Mouse (Mus musculus) frontal cortex, postnatal 14 days (tissue): Measurements from ENCODE around the gene Msrb3.

ENCODE experiments used
- DNase-seq, 2 experiments: peaks; one replicate each; pipeline ENCODE4 v3.0.0; 2022; ENCODE audit warnings: low spot score in 2 of 2

Msrb3 gene

DNA sequence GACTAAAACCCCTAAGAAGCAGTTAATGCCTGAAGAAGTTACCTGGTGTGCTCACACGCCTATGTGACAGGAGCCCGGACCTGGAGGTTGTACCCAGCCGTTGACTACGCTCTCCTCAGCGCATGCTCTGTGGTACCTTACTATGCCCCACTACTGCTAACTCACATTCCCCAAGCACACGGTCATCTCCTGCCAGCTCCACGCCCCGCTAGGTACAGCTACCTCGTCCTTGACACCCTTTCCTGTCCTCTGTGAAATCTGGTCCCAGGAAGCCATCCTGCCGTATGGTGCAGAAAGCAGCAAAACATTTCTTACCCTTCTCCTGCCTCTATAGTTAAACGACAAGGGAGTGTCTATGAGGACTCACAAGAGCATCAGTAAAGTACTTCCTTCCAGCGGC lies 37.2 kb downstream of the Msrb3 start:
- no peak for DNase-seq

- no peak for DNase-seq
Measured at GRCm38 (mm10) chr10:120861194-120861593, 37.7 kb downstream of the Msrb3 start.

DNA sequence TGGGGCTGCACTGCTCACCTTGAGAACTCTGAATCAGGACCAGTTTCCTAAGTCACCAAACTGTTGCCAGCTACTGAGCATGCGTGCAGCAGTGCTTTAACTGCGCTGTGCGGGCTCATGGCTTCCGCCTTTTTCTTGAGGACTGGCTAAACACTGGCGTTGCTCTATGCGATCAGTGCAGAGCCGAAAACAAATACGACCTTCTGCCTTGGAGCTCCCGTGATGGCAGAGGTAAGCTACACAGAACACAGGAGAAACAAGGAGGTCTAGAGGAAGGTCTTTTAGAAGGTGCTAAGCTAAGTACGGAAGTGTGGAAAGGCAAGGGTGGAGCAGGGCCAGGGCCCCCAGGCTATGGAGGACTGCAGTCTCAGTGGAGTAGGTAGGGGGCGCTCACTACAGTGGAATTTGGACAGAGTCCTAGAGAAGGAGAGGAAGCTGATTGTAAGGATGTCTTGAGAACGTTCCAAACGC lies 41.3 kb downstream of the Msrb3 start:
- no peak for DNase-seq

DNA sequence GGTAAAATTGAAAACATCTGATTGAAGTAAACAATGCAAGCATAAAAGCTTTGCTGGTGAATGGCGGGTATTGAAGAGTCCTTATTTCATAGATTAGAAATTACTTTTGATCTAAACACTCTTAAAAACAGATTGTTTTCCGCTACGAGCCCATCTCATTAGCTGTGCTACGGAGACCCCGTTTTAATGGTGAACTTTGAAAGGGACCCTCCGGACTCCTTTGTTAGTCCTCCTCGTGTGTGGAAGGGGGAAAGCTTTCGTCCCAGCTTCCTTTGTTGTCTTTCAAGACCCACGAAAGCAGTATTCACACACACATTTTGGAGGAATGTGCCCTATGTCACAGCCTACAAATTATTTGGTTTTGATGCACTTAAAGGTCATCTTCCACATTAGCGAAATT lies 44.6 kb downstream of the Msrb3 start:
- DNase-seq, result no peak

DNA sequence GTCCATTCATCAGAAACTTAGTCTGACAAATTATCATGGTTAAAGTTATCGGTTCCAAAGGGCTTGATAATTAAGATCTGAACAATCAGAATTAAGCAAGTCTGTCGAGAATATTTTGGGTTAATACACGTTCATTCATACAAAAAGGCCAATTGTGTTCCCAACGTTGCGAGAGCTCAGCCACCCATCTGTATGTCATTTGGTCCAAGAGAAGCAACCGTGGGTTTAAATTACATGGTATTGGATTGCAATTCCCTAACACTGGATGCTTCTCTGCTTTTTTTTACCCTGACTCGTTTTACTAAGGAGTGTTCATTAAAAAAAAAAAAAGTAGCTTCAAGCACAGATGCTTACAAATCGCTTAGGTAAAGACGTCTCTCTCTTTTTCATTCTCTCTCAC lies 45.1 kb downstream of the Msrb3 start:
- DNase-seq, result no peak

DNA sequence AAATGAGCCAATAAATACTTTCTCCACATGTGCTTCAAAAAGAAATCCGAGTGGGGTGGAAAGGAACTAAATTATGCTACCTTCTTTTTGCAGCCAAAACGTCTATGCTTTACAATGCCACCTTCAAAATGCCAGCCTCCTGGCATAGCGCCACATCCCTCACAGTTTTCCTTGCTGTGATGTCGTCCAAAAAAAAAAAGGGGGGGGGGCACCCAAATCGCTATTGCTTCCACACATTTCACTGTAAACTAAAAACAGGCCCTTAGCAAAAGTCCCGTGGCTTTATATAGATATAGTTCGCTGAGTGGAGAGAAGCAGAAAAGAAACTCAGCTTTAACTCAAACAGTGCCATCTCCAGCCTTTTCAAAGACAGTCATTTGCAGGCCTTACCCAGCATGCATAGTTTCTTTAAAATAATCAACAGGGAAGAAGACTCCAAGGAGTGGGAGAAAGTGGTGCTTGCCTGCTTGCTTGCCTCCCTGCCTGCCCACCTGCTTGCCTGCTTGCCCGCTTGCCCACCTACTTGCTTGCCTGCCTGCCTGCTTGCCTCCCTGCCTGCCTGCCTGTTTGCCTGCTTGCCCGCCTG lies 47.6 kb downstream of the Msrb3 start:
- DNase-seq, result no peak

DNA sequence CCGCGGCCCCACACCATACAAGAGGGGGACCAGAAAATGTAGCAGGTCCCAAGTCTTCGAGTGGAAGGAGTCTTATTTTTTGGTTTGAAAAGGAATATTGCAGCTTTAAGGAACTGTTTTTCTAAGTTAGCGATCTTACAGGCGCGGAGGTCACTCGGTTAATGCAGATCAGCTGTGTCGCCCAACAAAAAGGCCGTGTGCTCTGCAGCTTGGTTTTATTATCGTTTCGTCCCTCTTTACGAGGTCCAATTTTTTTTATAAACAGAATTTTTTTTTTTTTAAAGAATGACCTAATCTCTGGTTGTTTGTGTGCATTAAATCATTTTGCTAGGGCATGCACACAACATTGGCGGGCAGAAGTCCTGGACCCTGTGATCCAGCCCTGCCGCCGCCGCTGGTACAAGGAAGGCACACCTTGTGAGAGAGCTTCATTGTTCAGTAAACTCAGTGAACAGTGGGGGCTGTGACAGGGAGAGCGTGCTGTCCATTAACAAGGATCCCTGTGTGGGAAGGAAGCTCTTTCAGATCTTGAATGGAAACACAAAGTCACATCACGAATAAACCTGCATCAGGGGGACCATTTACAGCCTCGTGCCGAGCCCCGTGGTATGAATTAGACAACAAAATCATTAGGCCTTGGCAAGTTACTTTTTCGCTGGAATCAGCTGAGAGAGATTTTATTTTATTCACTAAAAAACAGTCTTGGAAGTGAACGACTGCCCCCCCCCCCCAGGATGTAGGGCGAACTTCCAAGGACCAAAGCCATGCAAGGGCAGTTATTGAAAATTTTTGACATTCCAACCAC lies 48.3 kb downstream of the Msrb3 start:
- DNase-seq, result no peak

DNA sequence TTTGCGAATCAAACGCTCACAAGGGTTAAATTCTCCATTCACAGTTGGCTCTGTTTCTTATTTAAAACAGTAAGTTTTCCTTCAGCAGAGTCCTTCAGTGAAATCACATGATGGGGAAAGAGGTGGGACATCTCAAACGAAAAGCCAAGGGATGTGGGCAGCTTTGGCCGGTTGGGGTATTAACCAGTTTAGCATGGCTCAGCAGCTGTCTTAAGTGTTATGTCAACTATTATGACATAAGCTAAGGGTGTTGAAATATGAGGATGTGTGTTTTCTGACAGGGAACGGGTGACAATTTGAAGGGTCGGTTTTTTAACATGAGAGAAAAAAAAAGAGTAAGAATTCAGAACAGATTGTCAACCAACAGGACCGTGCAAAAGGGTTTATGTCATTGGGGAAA lies 50.2 kb downstream of the Msrb3 start:
- no peak for DNase-seq

- no peak for DNase-seq
Measured at GRCm38 (mm10) chr10:120847785-120848184, 51.1 kb downstream of the Msrb3 start.

GRCm38 (mm10) chr10:120839966-120840365 lies 58.9 kb downstream of the Msrb3 start:
- DNase-seq, result no peak

DNA sequence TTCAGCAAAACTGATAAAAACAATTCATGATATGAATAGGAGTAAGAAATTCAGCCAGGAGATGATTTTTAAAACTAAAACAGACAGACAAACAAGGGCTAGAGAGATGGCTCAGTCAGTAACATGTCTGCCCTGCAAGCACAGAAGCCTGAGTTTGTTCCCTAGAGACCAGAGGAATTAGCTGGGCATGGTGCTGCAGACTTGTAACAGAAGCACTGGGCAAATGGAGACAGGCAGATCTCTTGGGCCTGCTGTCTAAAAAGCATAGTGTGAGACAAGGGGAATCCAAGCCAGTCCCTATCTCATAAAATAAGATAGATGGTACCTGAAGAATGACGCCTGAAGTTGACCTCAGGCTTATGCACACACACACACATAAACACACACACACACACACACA lies 64.4 kb downstream of the Msrb3 start:
- no peak for DNase-seq

- no peak for DNase-seq
Measured at GRCm38 (mm10) chr10:120833836-120834235, 65.1 kb downstream of the Msrb3 start.

DNA sequence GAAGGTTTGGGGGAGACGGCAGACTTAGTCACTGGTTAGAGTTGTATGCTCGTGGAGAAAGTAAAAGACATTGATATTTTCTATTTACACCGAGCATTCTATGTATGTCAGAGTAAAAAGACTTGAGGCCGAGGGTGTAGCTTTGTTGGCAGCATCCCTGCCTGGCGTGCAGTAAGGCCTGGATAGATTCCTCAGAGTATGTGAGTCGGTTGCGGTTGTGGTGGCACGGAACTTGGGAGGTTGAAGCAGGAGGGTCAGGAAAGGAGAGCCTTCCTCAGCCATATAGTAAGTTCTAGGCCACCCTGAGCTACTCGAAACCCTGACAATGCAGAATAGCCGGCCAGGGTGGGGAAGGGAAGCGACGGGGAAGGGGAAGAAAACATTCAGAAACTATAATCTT lies 71.1 kb downstream of the Msrb3 start:
- DNase-seq, result no peak

GRCm38 (mm10) chr10:120826795-120827669 lies 71.9 kb downstream of the Msrb3 start:
- no peak for DNase-seq

DNA sequence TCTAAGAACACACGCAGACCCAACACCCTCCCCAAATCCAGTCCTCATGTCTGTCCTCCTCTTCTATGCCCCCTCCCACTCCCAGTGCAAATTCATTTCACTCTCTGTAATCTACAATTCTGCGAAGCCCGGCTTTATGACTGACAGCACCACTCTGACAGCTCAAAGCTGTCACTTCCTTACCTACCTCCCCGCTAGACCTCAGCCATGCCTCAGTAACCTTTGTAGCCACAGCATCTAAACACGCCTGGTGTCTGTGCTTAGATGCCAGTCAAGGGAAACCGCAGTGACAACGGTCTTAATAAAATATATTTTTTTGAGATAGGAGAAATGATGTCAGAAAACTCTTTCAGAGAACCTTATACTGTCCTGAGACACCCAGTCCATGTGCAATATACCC lies 72.5 kb downstream of the Msrb3 start:
- DNase-seq, result no peak

GRCm38 (mm10) chr10:120825594-120825993 lies 73.3 kb downstream of the Msrb3 start:
- no peak for DNase-seq

DNA sequence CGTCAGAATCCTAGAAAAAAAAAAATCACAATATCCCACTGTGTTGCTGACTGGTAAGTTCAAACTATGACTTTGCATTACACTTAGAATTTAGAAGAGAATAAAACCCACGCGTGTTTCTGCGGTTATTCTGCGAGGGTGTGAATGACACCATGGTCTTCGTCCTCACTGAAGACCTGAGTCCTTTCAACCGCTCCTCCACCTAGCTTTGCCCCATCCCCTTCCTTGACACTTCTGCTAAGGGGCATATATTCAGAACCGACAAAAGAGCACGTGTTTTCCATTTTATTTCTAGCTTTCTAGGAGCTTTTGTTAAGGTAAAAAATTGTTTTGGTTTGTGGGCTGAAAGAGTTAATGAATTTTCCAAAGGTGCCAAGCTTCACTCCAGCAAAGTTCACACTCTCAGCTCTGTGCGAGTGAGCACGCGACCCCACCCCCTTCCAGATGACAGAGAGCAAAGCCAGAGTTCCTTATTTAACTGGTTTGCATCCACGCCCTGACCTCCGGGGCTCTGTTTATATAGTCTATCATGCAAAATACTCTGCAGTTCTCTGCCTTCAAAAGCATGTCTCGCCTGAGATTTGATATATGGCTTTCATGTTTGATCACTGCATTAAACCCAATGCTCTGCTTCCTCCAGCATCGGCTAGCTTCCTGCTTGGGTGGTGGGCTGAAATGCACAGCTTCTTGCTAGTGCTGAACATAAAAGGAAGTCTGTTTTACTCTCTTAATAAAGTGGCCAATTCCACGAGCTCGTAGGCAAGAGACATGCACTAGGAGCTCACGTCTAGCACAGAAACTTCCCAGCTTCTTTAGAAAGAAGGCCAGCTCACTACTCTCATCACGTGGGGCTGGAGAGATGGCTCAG lies 77.2 kb downstream of the Msrb3 start:
- no peak for DNase-seq

- DNase-seq, result no peak
Measured at GRCm38 (mm10) chr10:120820781-120821300, 78.1 kb downstream of the Msrb3 start.

- DNase-seq, result no peak
Measured at GRCm38 (mm10) chr10:120815290-120815689, 83.6 kb downstream of the Msrb3 start.

- DNase-seq, result no peak
Measured at GRCm38 (mm10) chr10:120811796-120812443, 87.0 kb downstream of the Msrb3 start.
